22 mouse cellular contexts compared by ENCODE assay signal in genomic region chr9:8837073-8837472, GRCm38 (mm10).
DNase-seq lines count a peak whose midpoint lies in the region; ATAC-seq and TF ChIP-seq lines count a peak whose summit lies in the region.
"Had no signal": no experiment of that assay in that cellular context is flagged by ENCODE, and none has a peak within 500 bp of the region (broad histone marks: within the 10 kb centered on the region; RNA-seq: fewer than 3 reads in every experiment).

No protein-coding gene starts in this region.

- no peak for TF ChIP-seq POLR2A in kidney, adult 2 months (IDR thresholded peaks at IDR 0.05; ENCODE audit: low read depth, low read length)

- no peak overlapping the region for H3K4me2 ChIP-seq in midbrain, embryonic 14.5 days (ENCODE audit: low read length)
- H3K4me2 ChIP-seq in midbrain, embryonic 15.5 days = no peak overlapping the region
- H3K4me2 ChIP-seq: forebrain, embryonic 15.5 days; hindbrain, embryonic 12.5 days had no signal

- no peak for ATAC-seq in midbrain, embryonic 14.5 days (ENCODE audit: low FRiP score, low TSS enrichment)
- no peak for ATAC-seq in midbrain, embryonic 15.5 days (replicated peaks)
- ATAC-seq in megakaryocyte progenitor cell, adult 5-6 weeks (replicated peaks; ENCODE audit: poor library complexity) = 0 out of 2 replicates have a peak, but pooled peaks have one; percentile 26
- ATAC-seq: CD4-positive, CD25-positive, alpha-beta regulatory T cell, adult 4 months; forebrain, embryonic 15.5 days; hindbrain, postnatal 0 days had no signal

- TF ChIP-seq CTCF in kidney, adult 2 months (conservative IDR thresholded peaks at IDR 0.05; ENCODE audit: insufficient read depth, insufficient read length, low read depth, low read length) = no peak

- 91% methylated on average over 1 of the region's 1 CpGs for WGBS in midbrain, embryonic 14.5 days
- 95% methylated on average over 1 of the region's 1 CpGs for WGBS in midbrain, embryonic 15.5 days
- WGBS in kidney, adult 2 months = 74% methylated on average over 1 of the region's 1 CpGs

- H3K4me1 ChIP-seq in midbrain, embryonic 14.5 days (ENCODE audit: control insufficient read depth, insufficient read depth, low read length) = no peaks in the 10 kb centered on the region
- H3K4me1 ChIP-seq in midbrain, embryonic 15.5 days = no peaks in the 10 kb centered on the region
- no peaks in the 10 kb centered on the region for H3K4me1 ChIP-seq in kidney, adult 2 months (ENCODE audit: control insufficient read depth, insufficient read depth, low read length)
- H3K4me1 ChIP-seq: forebrain, embryonic 15.5 days; heart, embryonic 10.5 days; hindbrain, embryonic 12.5 days had no signal

- H3K9ac ChIP-seq in midbrain, embryonic 14.5 days (replicated peaks; ENCODE audit: low read length) = no peak overlapping the region
- no peak overlapping the region for H3K9ac ChIP-seq in midbrain, embryonic 15.5 days
- H3K9ac ChIP-seq: forebrain, embryonic 15.5 days; hindbrain, embryonic 12.5 days had no signal

- no peak overlapping the region for H3K4me3 ChIP-seq in midbrain, embryonic 14.5 days (replicated peaks; ENCODE audit: low read depth, low read length)
- no peak overlapping the region for H3K4me3 ChIP-seq in midbrain, embryonic 15.5 days
- no peak overlapping the region for H3K4me3 ChIP-seq in kidney, adult 2 months (ENCODE audit: insufficient read depth, low read depth, low read length)
- H3K4me3 ChIP-seq: forebrain, embryonic 15.5 days; heart, embryonic 10.5 days; hindbrain, embryonic 12.5 days had no signal

- peak; percentile 2 for DNase-seq in midbrain, embryonic 14.5 days
- DNase-seq in NIH3T3 (ENCODE audit: low read depth) = peak; percentile 2
- no peak for DNase-seq in kidney, postnatal 25 days
- DNase-seq in kidney, adult 2 months = no peak
- DNase-seq in ovary, postnatal 36 days (ENCODE audit: low spot score) = no peak
- DNase-seq: adrenal gland, adult 8-10 months; B cell, adult 2 months; cerebellum, adult 18-20 months; cerebellum, adult 9-11 months; cerebellum, postnatal 36 days; gastrocnemius, postnatal 10 days; heart, adult 18-20 months; heart, postnatal 10 days; heart, postnatal 4 days had no signal

- no peaks in the 10 kb centered on the region for H3K9me3 ChIP-seq in midbrain, embryonic 14.5 days (ENCODE audit: control insufficient read depth, low read length)
- no peaks in the 10 kb centered on the region for H3K9me3 ChIP-seq in midbrain, embryonic 15.5 days
- H3K9me3 ChIP-seq: forebrain, embryonic 15.5 days; G1E; heart, embryonic 10.5 days; hindbrain, embryonic 12.5 days had no signal

- H3K27ac ChIP-seq in midbrain, embryonic 14.5 days (replicated peaks; ENCODE audit: low read depth, low read length) = no peak overlapping the region
- H3K27ac ChIP-seq in midbrain, embryonic 15.5 days = no peak overlapping the region
- H3K27ac ChIP-seq in kidney, adult 2 months (ENCODE audit: insufficient read depth, low read depth, low read length) = no peak overlapping the region
- H3K27ac ChIP-seq: forebrain, embryonic 15.5 days; heart, embryonic 10.5 days; hindbrain, embryonic 12.5 days; hindbrain, postnatal 0 days had no signal

- H3K36me3 ChIP-seq in midbrain, embryonic 14.5 days (ENCODE audit: control insufficient read depth, insufficient read depth, low read length) = no peaks in the 10 kb centered on the region
- no peaks in the 10 kb centered on the region for H3K36me3 ChIP-seq in midbrain, embryonic 15.5 days (replicated peaks)
- H3K36me3 ChIP-seq in kidney, adult 2 months (ENCODE audit: control insufficient read depth, insufficient read depth, low read length) = no peaks in the 10 kb centered on the region
- H3K36me3 ChIP-seq: forebrain, embryonic 15.5 days; G1E; heart, embryonic 10.5 days; hindbrain, embryonic 12.5 days had no signal

- H3K27me3 ChIP-seq in midbrain, embryonic 14.5 days (ENCODE audit: control insufficient read depth, insufficient read depth, low read length) = no peaks in the 10 kb centered on the region
- H3K27me3 ChIP-seq in midbrain, embryonic 15.5 days (replicated peaks) = no peaks in the 10 kb centered on the region
- no peaks in the 10 kb centered on the region; the same call in 1 of the 2 replicates for H3K27me3 ChIP-seq in kidney, adult 2 months (replicated peaks; ENCODE audit: control insufficient read depth, insufficient read depth, low read length)
- H3K27me3 ChIP-seq: forebrain, embryonic 15.5 days; hindbrain, embryonic 12.5 days had no signal

Comparison
In these comparisons a context has a peak if more than half of its experiments do, and no peak if none do; other contexts are left out.
1. DNase-seq: peak in midbrain, embryonic 14.5 days (single experiment) and NIH3T3 (single experiment); none in kidney, postnatal 25 days (0 of 2), kidney, adult 2 months (single experiment) and ovary, postnatal 36 days (single experiment).